Mouse (Mus musculus): ENCODE measurements around the gene Selenof.

The Selenof gene

GRCm38 (mm10) chr3:144563916-144564315 lies 6.2 kb upstream of the Selenof start:
- DNase-seq (ENCODE audit: low spot score): no peak

GRCm38 (mm10) chr3:144565212-144565611 lies 4.9 kb upstream of the Selenof start:
- DNase-seq (ENCODE audit: low spot score): no peak

- peak; percentile 52 for DNase-seq (ENCODE audit: low spot score)
Observed at GRCm38 (mm10) chr3:144568861-144569361, 1.2 kb upstream of the Selenof start.

- peak; percentile 52 for DNase-seq (ENCODE audit: low spot score)
Observed at GRCm38 (mm10) chr3:144569401-144569971, 618 bp upstream of the Selenof start.

- no peak for DNase-seq (ENCODE audit: low spot score)
Observed at GRCm38 (mm10) chr3:144570816-144571487, 848 bp downstream of the Selenof start.

- no peak for DNase-seq (ENCODE audit: low spot score)
Observed at GRCm38 (mm10) chr3:144574256-144574655, 4.2 kb downstream of the Selenof start.

- DNase-seq (ENCODE audit: low spot score): no peak
Observed at GRCm38 (mm10) chr3:144577366-144578340, 7.5 kb downstream of the Selenof start.

GRCm38 (mm10) chr3:144578921-144579320 lies 8.8 kb downstream of the Selenof start:
- DNase-seq (ENCODE audit: low spot score): no peak

GRCm38 (mm10) chr3:144579796-144580195 lies 9.7 kb downstream of the Selenof start:
- no peak for DNase-seq (ENCODE audit: low spot score)

- DNase-seq (ENCODE audit: low spot score): no peak
Observed at GRCm38 (mm10) chr3:144580281-144580680, 10.2 kb downstream of the Selenof start.

GRCm38 (mm10) chr3:144581842-144582241 lies 11.7 kb downstream of the Selenof start:
- DNase-seq (ENCODE audit: low spot score): no peak

GRCm38 (mm10) chr3:144582306-144582705 lies 12.2 kb downstream of the Selenof start:
- no peak for DNase-seq (ENCODE audit: low spot score)

GRCm38 (mm10) chr3:144583789-144584188 lies 13.7 kb downstream of the Selenof start:
- no peak for DNase-seq (ENCODE audit: low spot score)

GRCm38 (mm10) chr3:144584789-144585553 lies 14.9 kb downstream of the Selenof start:
- DNase-seq (ENCODE audit: low spot score): no peak

GRCm38 (mm10) chr3:144586731-144587130 lies 16.6 kb downstream of the Selenof start:
- no peak for DNase-seq (ENCODE audit: low spot score)

- no peak for DNase-seq (ENCODE audit: low spot score)
Observed at GRCm38 (mm10) chr3:144589189-144589890, 19.2 kb downstream of the Selenof start.

GRCm38 (mm10) chr3:144592992-144593785 lies 23.1 kb downstream of the Selenof start:
- DNase-seq (ENCODE audit: low spot score): no peak

GRCm38 (mm10) chr3:144597121-144597520 lies 27.0 kb downstream of the Selenof start:
- DNase-seq (ENCODE audit: low spot score): no peak

- no peak for DNase-seq (ENCODE audit: low spot score)
Observed at GRCm38 (mm10) chr3:144597790-144598467, 27.8 kb downstream of the Selenof start.

GRCm38 (mm10) chr3:144602413-144602812 lies 32.3 kb downstream of the Selenof start:
- DNase-seq (ENCODE audit: low spot score): no peak

Measured in embryo, embryonic 10 days (tissue).